ENCODE assay signal across 9 mouse cellular contexts in the genomic region with DNA sequence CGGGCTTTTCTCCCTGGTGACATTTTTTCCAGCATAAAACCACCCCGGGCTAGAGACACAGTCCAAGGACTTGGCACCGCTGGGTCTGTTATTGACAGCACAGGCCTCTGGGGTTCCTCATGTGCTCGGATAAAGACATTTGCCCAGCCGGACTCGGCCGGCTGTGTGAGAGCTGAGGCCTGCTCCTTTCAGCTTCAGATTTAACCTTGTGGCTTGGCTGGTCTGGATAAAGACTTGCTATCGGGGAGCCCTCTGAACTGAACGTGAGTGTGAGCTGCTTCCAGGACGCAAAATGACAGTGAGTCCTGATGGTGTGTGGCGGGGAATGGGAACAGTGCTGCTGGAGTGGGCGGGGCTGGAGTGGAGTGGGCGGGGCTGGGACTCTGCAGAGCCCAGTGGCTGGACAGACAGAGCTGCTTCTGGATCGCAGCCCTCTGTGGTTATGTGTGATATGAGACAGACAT. TPM values are rescaled to one million over a fixed set of nuclear protein-coding genes. Genes with fewer than 3 reads are reported as not detected.
DNase-seq lines count a peak whose midpoint lies in the region.
"Had no signal": no experiment of that assay in that cellular context is flagged by ENCODE, and none has a peak within 500 bp of the region (broad histone marks: within the 10 kb centered on the region; RNA-seq: fewer than 3 reads in every experiment).

No protein-coding gene starts in this region.

- 0 out of 2 replicates have a peak overlapping the region, but pooled peaks have one; percentile 23 for H3K27ac ChIP-seq in limb, embryonic 10.5 days

- DNase-seq in adrenal gland, adult 2 months, result peak; percentile 7
- no peak for DNase-seq in adrenal gland, adult 8-10 months
- DNase-seq in right cerebral cortex, postnatal 4 days, result peak; percentile 32
- DNase-seq in right cerebral cortex, adult 2 months (ENCODE audit: low spot score in 2 of 2), result no peak
- DNase-seq in limb, embryonic 10.5 days (ENCODE audit: low spot score), result no peak
- DNase-seq in retina, embryonic 14.5 days (ENCODE audit: low spot score), result peak; percentile 51
- DNase-seq in c-Kit-positive CD71-positive TER-119-positive erythroid progenitor cells, embryonic 14.5 days (ENCODE audit: low spot score), result no peak
- DNase-seq in spleen, adult 12 weeks (ENCODE audit: low spot score), result no peak

- no peaks in the 10 kb centered on the region for H3K36me3 ChIP-seq in limb, embryonic 10.5 days

- peak overlapping the region; percentile 20; the same call in 1 of the 2 replicates for H3K4me3 ChIP-seq in limb, embryonic 10.5 days

- peaks cover 19% of the 10 kb centered on the region for H3K4me1 ChIP-seq in limb, embryonic 10.5 days

- peaks cover 19% of the 10 kb centered on the region; the same call in 1 of the 2 replicates for H3K27me3 ChIP-seq in limb, embryonic 10.5 days (ENCODE audit: low read depth, poor library complexity, severe bottlenecking)

- no peaks in the 10 kb centered on the region for H3K9me3 ChIP-seq in limb, embryonic 10.5 days (replicated peaks)

- WGBS in limb, embryonic 10.5 days, result 34% methylated on average over 14 of the region's 14 CpGs

RNA-seq across cellular contexts. Expression of a gene that starts 26.8 kb away (rescaled TPM):
- total RNA-seq in adrenal gland, adult 2 months (2021), result 1 to 10 TPM; 3.7 to 5.5 TPM
- polyA plus RNA-seq in adrenal gland, adult 2 months (2012; rRNA removed), result 5.6 and 5.9 TPM in 2 replicates
- total RNA-seq in adrenal gland, adult 8-10 months (2022), result 10 to 100 TPM in 2 of 4 experiments, 1 to 10 TPM in 2; 5.4 to 12.6 (median 9.4) TPM
- polyA plus RNA-seq in limb, embryonic 10.5 days (2016; fragmentation: Nextera tagmentation; extraction: Ambion mirVana), result 1.5 and 2.0 TPM in 2 replicates
- total RNA-seq: hematopoietic stem cell, adult 5-6 weeks had no signal

Comparison
In these comparisons a context has a peak if more than half of its experiments do, and no peak if none do; other contexts are left out.
1. DNase-seq: peak in adrenal gland, adult 2 months (single experiment), right cerebral cortex, postnatal 4 days (single experiment) and retina, embryonic 14.5 days (single experiment); none in adrenal gland, adult 8-10 months (single experiment), right cerebral cortex, adult 2 months (0 of 2), limb, embryonic 10.5 days (single experiment), c-Kit-positive CD71-positive TER-119-positive erythroid progenitor cells, embryonic 14.5 days (single experiment) and spleen, adult 12 weeks (single experiment).